Mouse (Mus musculus) G1E (cell line): ENCODE data around the gene Zfp277. TPM values are rescaled to one million over a fixed set of nuclear protein-coding genes. Genes with fewer than 3 reads are reported as not detected.

Experiments
- ATAC-seq: 2 replicates; pipeline ENCODE4 v1.8.0; 2016; ENCODE audit warnings: mild to moderate bottlenecking; ENCODE audit not compliant: insufficient number of reproducible peaks, poor library complexity, low FRiP score, severe bottlenecking; ENCODE audit errors: extremely low read depth
- DNase-seq: peaks from one replicate; pipeline ENCODE4 v3.0.0; 2012; ENCODE audit warnings: low spot score
- H3K27me3 ChIP-seq: 2 replicates; pipeline ENCODE4 v1.6.1; 2012; ENCODE audit warnings: mild to moderate bottlenecking, low read length, inconsistent platforms; ENCODE audit not compliant: insufficient read depth
- H3K36me3 ChIP-seq: replicated peaks from 2 replicates; pipeline ENCODE3; 2012; ENCODE audit warnings: mild to moderate bottlenecking, inconsistent platforms
- H3K4me1 ChIP-seq: 2 replicates; pipeline ENCODE4 v1.6.1; 2012; ENCODE audit warnings: low read depth, low read length, inconsistent platforms, mixed read lengths; ENCODE audit not compliant: insufficient read depth
- H3K4me3 ChIP-seq: 2 replicates; pipeline ENCODE4 v1.5.1; 2012; ENCODE audit warnings: low read depth, mild to moderate bottlenecking, inconsistent platforms, low read length, moderate library complexity, mixed read lengths
- H3K9me3 ChIP-seq: replicated peaks from 2 replicates; pipeline ENCODE4 v1.6.1; 2012; ENCODE audit warnings: inconsistent platforms
- CTCF ChIP-seq: IDR thresholded peaks from 2 replicates; pipeline ENCODE4 v1.5.1; 2012; ENCODE audit warnings: low read depth, low read length, inconsistent platforms, mixed read lengths
- GATA1 ChIP-seq: IDR thresholded peaks from 2 replicates; pipeline ENCODE4 v1.6.1; 2012; ENCODE audit warnings: borderline replicate concordance, low read length, inconsistent platforms, mixed read lengths
- GATA2 ChIP-seq: IDR thresholded peaks from 2 replicates; pipeline ENCODE4 v1.6.1; 2012; ENCODE audit warnings: low read depth, low read length, inconsistent platforms, borderline replicate concordance
- POLR2AphosphoS5 ChIP-seq: IDR thresholded peaks from 2 replicates; pipeline ENCODE4 v1.6.1; 2012; ENCODE audit warnings: low read depth, low read length, inconsistent platforms; ENCODE audit not compliant: insufficient replicate concordance
- TAL1 ChIP-seq: conservative IDR thresholded peaks from 2 replicates; pipeline ENCODE4 v1.6.1; 2012; ENCODE audit warnings: low read depth, low read length, inconsistent platforms, mixed read lengths
- polyA plus RNA-seq: library from polyadenylated mRNA; stranded (reverse); fragments of >175 nt; gene quantifications from 2 replicates; pipeline ENCODE4 v1.2.3, GENCODE M21; 2012
- total RNA-seq, 2 experiments: library from RNA; stranded (forward) in 1 of 2; stranded (reverse) in 1 of 2; fragments of 200-1000 nt in 1 of 2; fragments of >200 nt in 1 of 2; fragmentation: Nextera tagmentation in 1 of 2; gene quantifications; 2 replicates each; pipeline ENCODE4 v1.2.3; 2014 to 2017

The Zfp277 gene
- total and polyA plus RNA-seq, 3 experiments, result 5.6 to 57.6 (median 56.5) TPM

- Histone ChIP-seq H3K9me3 (no peaks in the 10 kb centered on the region), H3K4me1 (no peaks in the 10 kb centered on the region), H3K4me3 (no peak overlapping the region), H3K27me3 (no peaks in the 10 kb centered on the region; the same call in 1 of the 2 replicates), H3K36me3 (no peaks in the 10 kb centered on the region)
- DNase-seq (no peak), ATAC-seq (no peak)
- TF ChIP-seq TAL1, result no peak
- no peak for TF ChIP-seq POLR2AphosphoS5
- TF ChIP-seq GATA1, result no peak
- TF ChIP-seq CTCF, result no peak
- no peak for TF ChIP-seq GATA2
These were observed 26.1 kb upstream of the Zfp277 start for GRCm38 (mm10) chr12:40471649-40472399.

- no peak for ATAC-seq
- no peak for DNase-seq
- no peak overlapping the region for H3K4me3 ChIP-seq
- TF ChIP-seq CTCF (no peak), TAL1 (no peak), GATA1 (no peak), GATA2 (no peak), POLR2AphosphoS5 (no peak)
- H3K27me3 ChIP-seq, result peaks cover 3% of the 10 kb centered on the region; the same call in 1 of the 2 replicates
- H3K36me3 ChIP-seq, result no peaks in the 10 kb centered on the region
- H3K4me1 ChIP-seq, result no peaks in the 10 kb centered on the region
- no peaks in the 10 kb centered on the region for H3K9me3 ChIP-seq
These were observed 23.3 kb upstream of the Zfp277 start for GRCm38 (mm10) chr12:40469009-40469408.

GRCm38 (mm10) chr12:40468235-40468634, 22.5 kb upstream of the Zfp277 start:
- Histone ChIP-seq H3K9me3 (no peaks in the 10 kb centered on the region), H3K27me3 (peaks cover 5% of the 10 kb centered on the region; the same call in 1 of the 2 replicates), H3K36me3 (no peaks in the 10 kb centered on the region), H3K4me1 (no peaks in the 10 kb centered on the region), H3K4me3 (no peak overlapping the region)
- no peak for DNase-seq
- no peak for ATAC-seq
- TF ChIP-seq CTCF, result no peak

GRCm38 (mm10) chr12:40464282-40464681, 18.6 kb upstream of the Zfp277 start:
- Histone ChIP-seq H3K9me3 (no peaks in the 10 kb centered on the region), H3K36me3 (no peaks in the 10 kb centered on the region), H3K4me1 (no peaks in the 10 kb centered on the region), H3K4me3 (no peak overlapping the region), H3K27me3 (peaks cover 19% of the 10 kb centered on the region)
- TF ChIP-seq TAL1, result no peak
- no peak for TF ChIP-seq CTCF
- TF ChIP-seq GATA1, result no peak
- no peak for TF ChIP-seq POLR2AphosphoS5
- TF ChIP-seq GATA2, result no peak
- no peak for ATAC-seq
- no peak for DNase-seq

GRCm38 (mm10) chr12:40463828-40464227, 18.1 kb upstream of the Zfp277 start:
- H3K9me3 ChIP-seq, result no peaks in the 10 kb centered on the region
- ATAC-seq (no peak), DNase-seq (no peak)
- TF ChIP-seq TAL1 (no peak), GATA1 (no peak), CTCF (no peak), GATA2 (no peak), POLR2AphosphoS5 (no peak)
- H3K27me3 ChIP-seq, result peaks cover 19% of the 10 kb centered on the region
- H3K36me3 ChIP-seq, result no peaks in the 10 kb centered on the region
- no peak overlapping the region for H3K4me3 ChIP-seq
- no peaks in the 10 kb centered on the region for H3K4me1 ChIP-seq

GRCm38 (mm10) chr12:40462693-40463235, 17.1 kb upstream of the Zfp277 start:
- Histone ChIP-seq H3K36me3 (no peaks in the 10 kb centered on the region), H3K27me3 (peaks cover 22% of the 10 kb centered on the region), H3K4me3 (no peak overlapping the region), H3K4me1 (no peaks in the 10 kb centered on the region), H3K9me3 (no peaks in the 10 kb centered on the region)
- TF ChIP-seq CTCF (no peak), GATA1 (no peak), GATA2 (no peak), POLR2AphosphoS5 (no peak), TAL1 (no peak)
- DNase-seq (no peak), ATAC-seq (no peak)
